Mouse (Mus musculus) liver, embryonic 14.5 days (tissue): ENCODE measurements around the gene Arhgdig.

Experiments
- CTCF ChIP-seq: IDR thresholded peaks from 2 replicates; pipeline ENCODE4 v1.5.1; 2016; ENCODE audit warnings: antibody characterized with exemption, low read depth, control low read depth
- EP300 ChIP-seq: IDR thresholded peaks from 2 replicates; pipeline ENCODE4 v1.6.1; 2016; ENCODE audit warnings: antibody characterized with exemption, low read depth

- TF ChIP-seq CTCF (no peak), EP300 (no peak)
Measured at GRCm38 (mm10) chr17:26203321-26203811, 4.2 kb downstream of the Arhgdig start.
